Mouse (Mus musculus): ENCODE results near the gene S100b.

S100b gene

GRCm38 (mm10) chr10:76260358-76261059 is 6.9 kb downstream of the S100b start:
- peak in 1 of 2 experiments; percentile 50 for DNase-seq (ENCODE audit: low spot score in 2 of 2)

DNA sequence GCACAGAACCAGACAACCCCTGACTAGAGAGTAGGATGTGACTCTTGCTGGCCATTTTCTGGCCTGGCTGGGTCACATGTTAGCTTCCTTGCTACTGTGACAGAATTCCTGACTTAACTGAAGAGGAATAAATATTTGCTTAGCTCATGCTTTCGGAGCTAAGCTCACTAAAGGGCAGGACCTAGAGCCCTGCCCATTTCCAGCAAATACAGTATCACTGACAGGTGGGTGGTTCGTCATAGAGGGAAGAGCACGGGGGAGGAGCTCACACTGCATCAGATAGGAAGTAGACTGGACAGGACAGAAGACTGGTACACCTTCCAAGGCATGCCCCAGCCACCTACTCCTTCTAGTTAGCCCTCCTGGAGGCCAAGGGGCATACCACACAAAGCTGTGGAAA is 7.8 kb downstream of the S100b start:
- no peak for DNase-seq (ENCODE audit: low spot score in 2 of 2)

GRCm38 (mm10) chr10:76262431-76262830 is 8.8 kb downstream of the S100b start:
- DNase-seq (ENCODE audit: low spot score in 2 of 2), result no peak

DNA sequence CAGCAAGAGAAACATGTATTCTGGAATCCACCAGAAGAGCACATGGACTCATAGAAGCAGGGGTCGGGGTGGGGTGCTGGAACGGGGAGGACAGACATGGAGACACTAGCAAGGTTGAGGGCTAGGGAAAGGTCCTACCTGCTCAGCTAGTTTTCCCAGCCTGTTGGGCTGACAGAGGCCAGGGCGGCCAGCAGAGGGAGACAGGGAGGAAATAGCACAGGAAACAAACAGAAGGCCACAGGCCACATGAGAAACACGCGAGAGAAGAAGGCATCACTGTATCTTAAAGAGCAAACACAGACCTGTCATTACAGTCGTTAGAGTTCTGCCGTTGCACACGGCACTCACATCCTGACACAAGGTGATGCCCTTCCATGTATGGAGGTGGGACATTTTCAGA is 17.6 kb downstream of the S100b start:
- no peak for DNase-seq (ENCODE audit: low spot score in 2 of 2)

DNA sequence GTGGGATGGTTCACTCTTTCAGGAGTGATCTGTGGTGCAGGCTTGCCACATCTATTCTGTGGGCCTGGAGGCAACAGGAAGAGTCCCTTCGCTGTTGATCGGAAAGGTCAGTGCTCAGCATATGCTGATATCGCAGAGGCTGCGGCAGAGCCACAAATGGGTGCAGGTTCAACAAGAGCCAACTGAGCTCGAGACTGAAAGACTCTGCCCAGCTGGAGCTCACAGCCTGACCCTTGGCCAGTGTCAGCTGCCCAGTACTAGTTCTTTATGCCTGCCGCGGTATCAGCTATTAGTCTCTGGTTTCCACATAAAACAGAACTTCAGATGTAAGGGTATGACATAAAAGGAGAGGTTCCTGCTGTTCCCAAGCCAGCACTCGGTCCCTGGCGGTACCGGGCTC is 21.6 kb downstream of the S100b start:
- no peak for DNase-seq (ENCODE audit: low spot score in 2 of 2)

- DNase-seq (ENCODE audit: low spot score in 2 of 2), result no peak
Measured at GRCm38 (mm10) chr10:76278541-76279097, 25.0 kb downstream of the S100b start.

- DNase-seq (ENCODE audit: low spot score in 2 of 2), result no peak
Measured at GRCm38 (mm10) chr10:76288268-76288993, 34.8 kb downstream of the S100b start.

GRCm38 (mm10) chr10:76289052-76289451 is 35.4 kb downstream of the S100b start:
- no peak for DNase-seq (ENCODE audit: low spot score in 2 of 2)

- no peak for DNase-seq (ENCODE audit: low spot score in 2 of 2)
Measured at GRCm38 (mm10) chr10:76289936-76290671, 36.5 kb downstream of the S100b start.

DNA sequence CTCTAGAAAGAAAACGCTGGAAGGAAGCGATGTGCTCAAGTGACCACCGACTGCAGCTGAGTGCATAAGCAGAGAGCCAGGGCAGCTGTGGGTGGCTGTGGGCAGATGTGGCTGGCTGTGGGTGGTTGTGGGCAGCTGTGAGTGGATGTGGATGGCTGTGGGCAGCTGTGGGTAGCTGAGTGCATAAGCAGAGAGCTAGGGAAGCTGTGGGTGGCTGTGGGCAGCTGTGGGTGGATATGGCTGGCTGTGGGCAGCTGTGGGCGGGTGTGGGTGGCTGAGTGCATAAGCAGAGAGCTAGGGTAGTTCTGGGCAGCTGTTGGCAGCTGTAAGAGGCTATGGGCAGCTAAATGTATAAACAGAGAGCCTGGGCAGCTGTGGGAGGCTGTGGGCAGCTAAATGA is 39.6 kb downstream of the S100b start:
- DNase-seq (ENCODE audit: low spot score in 2 of 2), result no peak

DNA sequence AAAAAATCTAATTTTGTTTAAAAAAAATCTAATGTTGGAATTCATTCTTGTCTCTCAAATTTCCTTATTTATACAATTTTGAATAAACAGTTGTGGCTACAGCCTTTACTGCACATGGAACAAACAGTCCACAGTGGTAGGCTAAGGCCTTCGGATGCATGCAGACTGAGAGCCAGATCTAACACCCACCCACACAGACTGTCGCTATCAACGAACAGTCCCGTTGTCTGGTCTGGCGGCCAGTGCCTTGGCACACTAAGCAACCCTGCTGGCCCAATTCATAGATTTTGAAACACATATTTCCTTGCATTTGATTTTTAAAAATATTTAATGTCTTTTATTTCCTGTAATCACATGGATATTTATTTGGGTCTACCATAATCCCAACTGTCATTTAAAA is 46.5 kb downstream of the S100b start:
- DNase-seq (ENCODE audit: low spot score in 2 of 2), result no peak

DNA sequence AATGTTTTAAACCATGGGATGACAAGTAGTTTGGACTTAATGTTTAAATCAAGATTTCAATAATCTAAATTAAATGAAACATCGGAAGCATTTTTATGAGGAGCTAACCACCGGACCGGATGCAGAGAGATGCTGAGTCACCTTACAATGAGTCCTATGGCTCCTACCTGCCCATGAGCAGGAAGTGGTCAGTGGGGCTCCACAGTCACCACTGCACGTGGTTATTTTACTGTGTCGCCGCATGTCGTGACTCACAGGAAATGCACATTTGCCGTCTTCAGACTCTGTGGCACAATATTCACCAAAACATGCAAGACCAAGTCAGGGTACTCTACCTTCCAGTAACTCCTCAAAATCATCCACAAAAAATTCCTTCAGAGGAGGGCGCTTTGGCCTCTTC is 53.1 kb downstream of the S100b start:
- no peak for DNase-seq (ENCODE audit: low spot score in 2 of 2)

Data from left cerebral cortex, adult 9 months (tissue).